Mouse (Mus musculus): ENCODE data around the gene Dedd. TPM values are rescaled to one million over a fixed set of nuclear protein-coding genes. Genes with fewer than 3 reads are reported as not detected.
A peak's percentile ranks its signal among the peaks of the same experiment; 100 is the strongest.
"Not testable (repeated sequence)": the region's sequence is repeated elsewhere in the genome, so short reads cannot be mapped to it uniquely, and the experiment has no call there.

The Dedd gene
- total RNA-seq, 2 experiments from 2014 or later, result 26.3 to 27.7 TPM

DNA sequence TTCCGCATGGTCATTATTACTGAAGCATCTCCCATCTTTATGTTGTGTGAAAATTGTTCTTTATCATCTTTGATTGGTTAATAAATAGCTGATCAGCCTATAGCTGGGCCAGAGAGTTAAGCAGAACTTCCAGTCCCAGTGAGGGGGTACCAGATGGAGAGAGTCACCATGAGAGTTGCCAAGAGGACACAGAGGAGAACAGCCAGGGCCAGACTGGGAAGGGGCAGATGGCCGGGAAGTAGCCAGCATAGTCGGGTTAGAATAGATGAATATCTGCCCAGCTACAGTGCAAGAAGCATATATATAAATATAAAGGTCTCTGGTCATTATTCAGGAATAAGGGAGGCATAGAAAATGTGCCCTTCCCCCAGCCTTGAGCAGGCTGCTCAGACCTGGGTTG is 30.7 kb upstream of the Dedd start:
- DNase-seq, result no peak
- intact Hi-C loops (cut with DNase I; ENCODE audit: low total_unique reads), result no loop called here

GRCm38 (mm10) chr1:171306157-171306556 is 22.8 kb upstream of the Dedd start:
- DNase-seq; intact Hi-C loops (cut with DNase I; ENCODE audit: low total_unique reads): not testable (repeated sequence)

DNA sequence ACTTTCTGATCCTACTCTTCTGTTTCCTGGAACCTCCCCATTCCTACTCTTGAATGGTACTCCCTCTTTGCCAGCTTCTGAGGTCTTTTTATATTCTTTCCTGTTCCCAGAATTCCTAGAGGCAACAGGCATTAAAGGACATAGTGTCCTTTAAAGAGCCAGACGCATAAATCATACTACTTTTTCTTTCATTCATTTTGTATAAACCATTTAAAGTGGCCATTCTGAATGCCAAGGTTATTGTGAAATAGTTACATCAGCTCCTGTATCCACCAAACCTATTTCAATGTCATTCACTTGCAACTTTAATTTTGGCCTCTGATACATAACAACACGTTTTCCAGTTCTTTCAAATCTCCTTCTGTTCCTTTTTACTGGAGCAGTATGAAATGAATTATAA is 19.6 kb upstream of the Dedd start:
- no peak for DNase-seq
- intact Hi-C loops (cut with DNase I; ENCODE audit: low total_unique reads), result no loop called here

GRCm38 (mm10) chr1:171319748-171320147 is 9.2 kb upstream of the Dedd start:
- DNase-seq, result no peak
- intact Hi-C loops (cut with DNase I; ENCODE audit: low total_unique reads), result loop anchor here (2.0 kb wide), 1 partner anchor 37 kb away; no protein-coding TSS in a partner anchor

- DNase-seq, result no peak
- intact Hi-C loops (cut with DNase I; ENCODE audit: low total_unique reads), result loop anchor here (2.0 kb wide), 1 partner anchor 37 kb away; no protein-coding TSS in a partner anchor
Measured at GRCm38 (mm10) chr1:171320151-171320550, 8.8 kb upstream of the Dedd start.

DNA sequence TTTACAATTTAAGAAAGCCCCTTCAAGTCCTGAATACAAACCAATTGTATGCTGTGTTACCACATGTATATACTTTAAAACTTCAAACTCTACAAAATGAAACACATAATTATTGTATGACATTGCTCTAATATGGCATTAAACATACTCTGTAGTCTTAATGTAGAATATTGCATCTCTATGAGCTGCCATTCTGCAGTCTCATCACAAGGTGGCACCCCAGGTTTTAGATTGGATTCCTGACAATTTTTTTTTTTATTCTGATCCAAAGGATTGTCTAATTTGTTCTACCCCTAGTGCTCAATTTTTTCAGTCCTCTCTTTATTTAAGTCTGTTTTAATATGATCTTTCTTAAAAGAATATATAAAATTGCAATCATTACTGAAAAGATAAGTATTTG is 7.5 kb upstream of the Dedd start:
- DNase-seq, result no peak
- intact Hi-C loops (cut with DNase I; ENCODE audit: low total_unique reads), result loop anchor here (2.0 kb wide), 1 partner anchor 35 kb away; no protein-coding TSS in a partner anchor

- DNase-seq, result no peak
- intact Hi-C loops (cut with DNase I; ENCODE audit: low total_unique reads), result no loop called here
Measured at GRCm38 (mm10) chr1:171322012-171322411, 6.9 kb upstream of the Dedd start.

GRCm38 (mm10) chr1:171325571-171325970 is 3.4 kb upstream of the Dedd start:
- intact Hi-C loops (cut with DNase I; ENCODE audit: low total_unique reads), result no loop called here
- no peak for DNase-seq

DNA sequence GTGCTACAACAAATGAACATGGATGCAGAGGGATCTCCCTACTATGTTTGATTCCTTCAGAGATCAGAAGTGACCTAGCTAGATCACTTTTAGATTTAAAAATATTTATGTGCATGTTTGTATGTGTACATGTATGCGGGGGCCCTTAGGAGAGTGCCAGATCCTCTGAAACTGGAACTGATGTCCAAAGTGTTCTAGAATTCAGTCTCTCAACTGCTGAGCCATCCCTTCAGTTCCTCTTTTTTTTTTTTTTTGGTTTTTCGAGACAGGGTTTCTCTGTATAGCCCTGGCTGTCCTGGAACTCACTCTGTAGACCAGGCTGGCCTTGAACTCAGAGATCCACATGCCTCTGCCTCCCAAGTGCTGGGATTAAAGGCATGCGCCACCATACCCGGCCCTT is 2.4 kb upstream of the Dedd start:
- intact Hi-C loops (cut with DNase I; ENCODE audit: low total_unique reads), result not testable (repeated sequence)

DNA sequence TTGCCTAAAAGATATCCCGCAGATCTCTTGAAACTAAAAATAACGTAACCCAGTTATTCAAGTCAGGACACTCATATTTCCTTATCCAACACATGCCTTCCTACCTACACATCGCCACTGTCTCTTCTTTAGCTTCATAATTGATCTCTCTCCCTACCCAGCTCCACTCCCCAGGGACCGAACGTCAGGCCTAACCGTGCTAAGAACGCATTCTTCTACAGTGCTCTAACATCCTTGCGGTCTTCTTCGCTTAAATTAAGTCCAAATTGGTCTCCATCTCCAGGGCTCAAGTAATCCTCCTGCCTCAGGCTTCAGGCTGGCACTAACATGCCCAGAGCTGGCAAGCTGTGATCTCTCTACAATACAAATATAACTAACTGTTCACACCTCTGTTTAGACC is 701 bp upstream of the Dedd start:
- intact Hi-C loops (cut with DNase I; ENCODE audit: low total_unique reads), result no loop called here
- no peak for DNase-seq

More for the DNA sequence above, 2.4 kb upstream of the Dedd start:
- not testable (repeated sequence) for DNase-seq

DNA sequence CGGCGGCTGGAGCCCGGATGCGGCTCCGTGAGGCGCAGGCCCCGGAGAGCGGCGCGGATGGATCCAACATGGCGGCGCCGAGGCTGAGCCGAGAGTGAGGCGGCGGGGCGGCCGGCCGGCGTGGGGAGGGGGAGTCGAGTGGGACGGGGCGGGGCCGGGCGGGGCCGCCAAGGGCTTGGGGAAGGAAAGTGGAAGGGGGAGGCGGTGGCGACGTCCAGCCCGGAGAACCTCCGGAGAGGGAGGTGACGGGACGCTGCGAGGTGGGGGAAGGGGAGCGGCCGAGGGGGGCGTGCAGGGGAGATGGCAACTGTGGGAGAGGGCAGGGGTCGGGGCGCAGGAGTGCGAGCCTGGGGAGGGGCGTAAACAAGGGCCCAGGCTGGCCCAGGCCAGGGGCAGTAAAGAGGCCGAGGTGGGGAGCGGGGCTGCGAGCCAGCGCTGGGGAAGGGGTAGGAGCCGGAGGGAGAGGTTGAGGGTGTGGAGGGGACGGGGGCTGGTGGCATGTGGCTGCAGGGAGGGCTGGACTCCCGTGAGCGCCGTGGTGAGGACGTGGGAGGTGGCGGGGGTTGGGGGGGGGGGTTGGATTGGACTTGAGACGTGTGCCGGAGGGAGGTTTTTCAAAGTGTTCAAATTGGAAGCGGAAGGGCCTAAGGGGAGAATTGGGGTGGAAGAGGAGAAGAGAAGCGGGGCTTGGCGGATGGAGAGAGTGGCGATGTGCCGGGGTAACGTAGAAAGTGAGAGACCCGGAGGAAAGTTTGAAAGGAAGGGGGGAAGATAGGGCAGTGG is 679 bp downstream of the Dedd start:
- peak; percentile 86 for DNase-seq
- intact Hi-C loops (cut with DNase I; ENCODE audit: low total_unique reads), result no loop called here

- no peak for DNase-seq
- intact Hi-C loops (cut with DNase I; ENCODE audit: low total_unique reads), result no loop called here
Measured at GRCm38 (mm10) chr1:171330216-171330560, 1.2 kb downstream of the Dedd start.

DNA sequence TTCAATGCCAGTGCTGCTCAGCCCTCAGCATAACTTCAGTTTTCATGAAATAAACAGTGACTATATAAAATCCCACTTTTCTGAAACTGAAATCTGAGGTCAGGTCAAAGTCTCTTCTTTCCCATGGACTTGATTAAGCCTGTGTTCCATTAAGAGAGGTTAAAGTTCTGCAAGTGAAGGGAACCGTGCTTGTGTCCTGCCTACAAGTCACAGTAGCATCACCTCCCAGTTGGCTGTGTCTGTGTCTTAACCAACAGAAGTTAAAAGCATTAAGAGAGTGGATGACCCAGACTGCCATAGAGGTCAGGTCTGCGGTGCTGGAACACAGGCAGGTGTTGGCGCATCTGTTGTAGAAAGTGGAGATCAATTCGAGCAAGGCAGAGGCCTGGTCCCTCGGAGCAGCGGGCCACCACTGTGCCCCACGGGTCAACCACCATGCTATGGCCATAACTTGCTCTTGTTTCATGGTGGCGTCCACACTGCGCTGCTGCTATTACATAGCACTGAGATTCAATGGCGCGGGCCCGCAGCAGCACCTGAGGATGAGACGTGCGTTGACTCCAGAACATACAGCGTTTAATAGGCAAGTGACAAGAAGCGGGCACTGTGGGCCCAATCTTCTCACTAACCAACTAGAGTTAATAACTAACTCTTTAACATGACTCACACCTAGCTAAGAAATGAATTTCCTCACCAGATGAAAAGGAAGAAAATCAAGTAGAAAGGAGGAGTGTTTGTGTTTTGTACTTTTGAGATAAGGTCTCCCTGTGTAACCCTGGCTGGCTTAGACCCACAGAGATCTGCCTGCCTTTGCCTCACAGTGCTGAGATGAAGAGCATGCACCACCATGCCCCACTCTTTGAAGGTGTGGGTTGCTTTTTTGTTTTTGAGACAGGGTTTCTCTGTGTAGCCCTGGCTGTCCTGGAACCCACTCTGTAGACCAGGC is 13.6 kb downstream of the Dedd start:
- DNase-seq, result no peak
- intact Hi-C loops (cut with DNase I; ENCODE audit: low total_unique reads), result no loop called here

DNA sequence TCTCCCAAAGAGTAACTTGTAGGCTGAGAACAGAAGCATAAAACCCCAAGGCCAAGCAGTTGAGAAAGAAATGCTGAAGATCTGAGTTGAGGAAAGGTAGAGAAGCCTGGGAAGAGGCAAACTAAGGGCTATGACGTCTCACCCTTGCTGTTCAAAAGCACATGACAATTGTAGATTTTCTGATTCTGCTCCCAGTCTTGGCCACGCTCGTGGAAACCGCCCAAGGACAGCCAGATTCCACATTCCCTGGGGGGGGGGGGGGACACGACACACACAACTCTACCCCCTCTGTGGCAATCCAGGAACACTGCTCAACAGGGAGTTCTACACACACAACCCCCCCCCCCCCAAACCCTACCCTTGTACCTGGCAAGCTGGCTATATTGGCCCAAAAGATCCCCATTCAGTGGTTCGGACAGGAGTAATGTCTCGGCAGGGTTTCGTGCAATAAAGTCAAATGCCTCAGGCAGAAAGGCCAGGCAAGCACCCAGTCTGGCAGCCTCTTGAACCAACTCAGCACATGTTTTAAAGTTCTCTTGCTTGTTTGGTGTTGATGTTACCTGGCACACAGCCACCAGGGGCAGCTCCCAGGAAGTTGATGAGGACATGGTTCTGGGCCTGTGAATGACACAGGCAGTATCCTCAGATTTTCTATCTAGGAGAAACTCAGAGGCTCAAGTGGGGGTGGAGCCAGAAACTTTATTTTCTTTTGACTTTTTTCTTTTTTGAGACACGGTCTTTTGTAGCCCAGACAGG is 15.2 kb downstream of the Dedd start:
- peak; percentile 43 for DNase-seq
- intact Hi-C loops (cut with DNase I; ENCODE audit: low total_unique reads), result no loop called here

- no peak for DNase-seq
- intact Hi-C loops (cut with DNase I; ENCODE audit: low total_unique reads), result no loop called here
Measured at GRCm38 (mm10) chr1:171344715-171345114, 15.8 kb downstream of the Dedd start.

GRCm38 (mm10) chr1:171345225-171346094 is 16.5 kb downstream of the Dedd start, which contains the start of the genes Nit1 and Pfdn2:
Gene Nit1 (minus strand): TSS chr1:171345646.
Gene Pfdn2 (plus strand): TSS chr1:171345670.
- peak; percentile 92 for DNase-seq
- intact Hi-C loops (cut with DNase I; ENCODE audit: low total_unique reads), result no loop called here

GRCm38 (mm10) chr1:171346095-171346450 is 17.1 kb downstream of the Dedd start:
- DNase-seq, result no peak
- intact Hi-C loops (cut with DNase I; ENCODE audit: low total_unique reads), result no loop called here

- intact Hi-C loops (cut with DNase I; ENCODE audit: low total_unique reads), result no loop called here
- no peak for DNase-seq
Measured at GRCm38 (mm10) chr1:171348665-171349064, 19.7 kb downstream of the Dedd start.

- intact Hi-C loops (cut with DNase I; ENCODE audit: low total_unique reads), result no loop called here
- DNase-seq, result no peak
Measured at GRCm38 (mm10) chr1:171349210-171349609, 20.3 kb downstream of the Dedd start.

All from gastrocnemius, postnatal 14 days (tissue).